Comparison of ENCODE assay signal across 12 mouse cellular contexts in the genomic region with DNA sequence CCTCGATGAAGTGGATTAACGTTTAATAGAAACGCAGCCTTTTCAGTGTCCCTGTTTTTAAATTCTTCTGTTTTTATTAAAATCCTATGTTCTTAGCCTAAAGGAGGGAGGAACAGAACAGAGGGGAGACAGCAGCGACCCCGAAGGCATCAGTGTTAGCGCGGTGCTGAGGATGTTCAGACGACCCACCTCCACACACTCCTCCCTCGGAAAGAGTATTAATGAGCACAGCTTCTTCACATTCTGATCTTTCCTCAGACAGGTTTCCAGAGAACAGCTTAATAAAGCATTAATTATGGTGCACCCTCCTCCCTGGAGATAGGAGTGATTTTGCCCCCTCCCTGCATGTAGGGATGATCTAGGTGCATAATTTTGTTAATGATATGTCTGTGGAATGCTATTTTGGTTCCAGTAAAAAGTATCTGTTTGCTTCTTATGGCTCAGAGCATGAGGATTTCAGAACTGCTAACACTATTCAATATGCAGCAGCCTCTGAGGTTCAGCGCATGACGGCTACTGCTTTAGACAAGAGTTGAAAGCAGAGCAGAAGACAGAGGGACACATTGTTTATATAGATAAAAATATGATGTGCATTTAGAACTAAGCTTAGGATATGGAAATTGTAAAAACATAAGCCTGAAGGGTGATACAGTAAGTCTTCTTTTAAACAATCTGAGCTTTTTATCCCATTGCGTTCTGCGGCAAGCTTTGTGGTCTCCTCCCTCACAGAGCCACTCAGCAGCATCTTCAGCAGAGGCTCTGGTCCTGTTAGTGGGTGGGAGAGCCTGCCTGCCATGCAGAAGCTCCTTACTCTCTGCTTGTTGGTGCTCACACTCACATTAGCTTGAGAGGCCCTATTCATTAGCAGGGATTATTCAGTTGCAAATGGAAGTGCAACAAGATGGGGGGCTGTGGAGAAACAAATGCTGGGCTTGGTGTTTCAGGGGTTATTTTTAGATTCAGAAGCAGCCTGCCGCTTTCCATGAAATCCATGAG. TPM values are rescaled to one million over a fixed set of nuclear protein-coding genes. Genes with fewer than 3 reads are reported as not detected.
A peak's percentile ranks its signal among the peaks of the same experiment; 100 is the strongest.
DNase-seq lines count a peak whose midpoint lies in the region; ATAC-seq lines count a peak whose summit lies in the region.
"Had no signal": no experiment of that assay in that cellular context is flagged by ENCODE, and none has a peak within 500 bp of the region (broad histone marks: within the 10 kb centered on the region; RNA-seq: fewer than 3 reads in every experiment).

No protein-coding gene starts in this region.

- no peak for DNase-seq in neural tube, embryonic 10.5 days (ENCODE audit: extremely low spot score, low spot score)
- DNase-seq in midbrain, embryonic 14.5 days = peak; percentile 37
- DNase-seq in gastrocnemius, adult 18-20 months (ENCODE audit: low spot score) = no peak
- no peak for DNase-seq in thymus, postnatal 0 days (ENCODE audit: low spot score)
- DNase-seq in thymus, postnatal 14 days = no peak
- DNase-seq: kidney, adult 2 months had no signal

- no peaks in the 10 kb centered on the region for H3K9me3 ChIP-seq in forebrain, embryonic 15.5 days
- no peaks in the 10 kb centered on the region for H3K9me3 ChIP-seq in forebrain, embryonic 12.5 days
- no peaks in the 10 kb centered on the region for H3K9me3 ChIP-seq in neural tube, embryonic 15.5 days (replicated peaks)
- H3K9me3 ChIP-seq in midbrain, embryonic 14.5 days (ENCODE audit: control insufficient read depth, low read length) = no peaks in the 10 kb centered on the region
- H3K9me3 ChIP-seq: lung, embryonic 15.5 days had no signal

- H3K36me3 ChIP-seq in forebrain, embryonic 15.5 days = no peaks in the 10 kb centered on the region
- no peaks in the 10 kb centered on the region for H3K36me3 ChIP-seq in forebrain, embryonic 12.5 days (replicated peaks)
- H3K36me3 ChIP-seq in neural tube, embryonic 15.5 days = no peaks in the 10 kb centered on the region
- H3K36me3 ChIP-seq in midbrain, embryonic 14.5 days (ENCODE audit: control insufficient read depth, insufficient read depth, low read length) = no peaks in the 10 kb centered on the region
- H3K36me3 ChIP-seq: lung, embryonic 15.5 days had no signal

- no peak overlapping the region for H3K9ac ChIP-seq in forebrain, embryonic 15.5 days (replicated peaks)
- H3K9ac ChIP-seq in forebrain, embryonic 12.5 days = no peak overlapping the region
- H3K9ac ChIP-seq in neural tube, embryonic 15.5 days (replicated peaks) = no peak overlapping the region
- no peak overlapping the region for H3K9ac ChIP-seq in midbrain, embryonic 14.5 days (replicated peaks; ENCODE audit: low read length)
- H3K9ac ChIP-seq: lung, embryonic 15.5 days had no signal

- H3K4me1 ChIP-seq in forebrain, embryonic 15.5 days = peaks cover 23% of the 10 kb centered on the region
- peaks cover 8% of the 10 kb centered on the region for H3K4me1 ChIP-seq in forebrain, embryonic 12.5 days
- peaks cover 22% of the 10 kb centered on the region for H3K4me1 ChIP-seq in neural tube, embryonic 15.5 days
- H3K4me1 ChIP-seq in midbrain, embryonic 14.5 days (ENCODE audit: control insufficient read depth, insufficient read depth, low read length) = peaks cover 10% of the 10 kb centered on the region; the same call in 1 of the 2 replicates
- H3K4me1 ChIP-seq: lung, embryonic 15.5 days had no signal

- peak overlapping the region; percentile 71 for H3K27ac ChIP-seq in forebrain, embryonic 15.5 days (replicated peaks)
- no peak overlapping the region for H3K27ac ChIP-seq in forebrain, embryonic 12.5 days
- H3K27ac ChIP-seq in neural tube, embryonic 15.5 days (replicated peaks) = peak overlapping the region; percentile 56
- 0 out of 2 replicates have a peak overlapping the region, but pooled peaks have one; percentile 20 for H3K27ac ChIP-seq in midbrain, embryonic 14.5 days (replicated peaks; ENCODE audit: low read depth, low read length)
- H3K27ac ChIP-seq: lung, embryonic 15.5 days had no signal

- peak; percentile 86 for ATAC-seq in forebrain, embryonic 15.5 days (replicated peaks)
- ATAC-seq in forebrain, embryonic 12.5 days (ENCODE audit: low FRiP score) = no peak
- ATAC-seq in neural tube, embryonic 15.5 days (ENCODE audit: low FRiP score) = 0 out of 2 replicates have a peak, but pooled peaks have one; percentile 53
- ATAC-seq in midbrain, embryonic 14.5 days (ENCODE audit: low FRiP score, low TSS enrichment) = no peak

- H3K4me3 ChIP-seq in forebrain, embryonic 15.5 days = no peak overlapping the region
- no peak overlapping the region for H3K4me3 ChIP-seq in forebrain, embryonic 12.5 days (replicated peaks)
- no peak overlapping the region for H3K4me3 ChIP-seq in neural tube, embryonic 15.5 days (replicated peaks)
- H3K4me3 ChIP-seq in midbrain, embryonic 14.5 days (replicated peaks; ENCODE audit: low read depth, low read length) = no peak overlapping the region
- H3K4me3 ChIP-seq: lung, embryonic 15.5 days; myocyte had no signal

- 45% methylated on average over 14 of the region's 14 CpGs for WGBS in forebrain, embryonic 15.5 days
- WGBS in forebrain, embryonic 12.5 days = 62% methylated on average over 14 of the region's 14 CpGs
- 63% methylated on average over 14 of the region's 14 CpGs for WGBS in neural tube, embryonic 15.5 days
- 46% methylated on average over 14 of the region's 14 CpGs for WGBS in midbrain, embryonic 14.5 days

- H3K4me2 ChIP-seq in forebrain, embryonic 15.5 days (replicated peaks) = no peak overlapping the region
- H3K4me2 ChIP-seq in forebrain, embryonic 12.5 days = no peak overlapping the region
- H3K4me2 ChIP-seq in neural tube, embryonic 15.5 days = no peak overlapping the region
- peak overlapping the region; percentile 11; the same call in 1 of the 2 replicates for H3K4me2 ChIP-seq in midbrain, embryonic 14.5 days (ENCODE audit: low read length)
- H3K4me2 ChIP-seq: lung, embryonic 15.5 days had no signal

- H3K27me3 ChIP-seq in forebrain, embryonic 15.5 days = no peaks in the 10 kb centered on the region
- H3K27me3 ChIP-seq in forebrain, embryonic 12.5 days = no peaks in the 10 kb centered on the region
- H3K27me3 ChIP-seq in neural tube, embryonic 15.5 days (replicated peaks) = no peaks in the 10 kb centered on the region
- no peaks in the 10 kb centered on the region for H3K27me3 ChIP-seq in midbrain, embryonic 14.5 days (ENCODE audit: control insufficient read depth, insufficient read depth, low read length)
- H3K27me3 ChIP-seq: lung, embryonic 15.5 days had no signal

RNA-seq across cellular contexts. Expression of a gene that starts 27.8 kb away (rescaled TPM):
- 72.1 and 74.3 TPM in 2 replicates for polyA plus RNA-seq in forebrain, embryonic 15.5 days (2015; fragmentation: Nextera tagmentation; extraction: Ambion mirVana)
- polyA plus RNA-seq in forebrain, embryonic 12.5 days (2016; fragmentation: Nextera tagmentation; extraction: Ambion mirVana) = 13.8 and 14.0 TPM in 2 replicates
- polyA plus RNA-seq in neural tube, embryonic 15.5 days (2015; fragmentation: Nextera tagmentation; extraction: Ambion mirVana) = 107 and 111 TPM in 2 replicates
- 66.1 and 76.7 TPM in 2 replicates for polyA plus RNA-seq in midbrain, embryonic 14.5 days (2014; fragmentation: Nextera tagmentation; extraction: Ambion mirVana)
- under 1 TPM; 0.59 to 0.73 TPM for total RNA-seq in gastrocnemius, adult 18-20 months (2021)
- polyA plus RNA-seq in thymus, postnatal 0 days (2015; fragmentation: Nextera tagmentation; extraction: Ambion mirVana) = 0.57 and 0.77 TPM in 2 replicates
- polyA plus RNA-seq: C2C12, myocyte had no signal

Comparison
In these comparisons a context has a peak if more than half of its experiments do, and no peak if none do; other contexts are left out.
1. ATAC-seq: peak in forebrain, embryonic 15.5 days (single experiment) and neural tube, embryonic 15.5 days (single experiment); none in forebrain, embryonic 12.5 days (single experiment) and midbrain, embryonic 14.5 days (single experiment).